22 mouse cellular contexts compared by ENCODE assay signal in the genomic region with DNA sequence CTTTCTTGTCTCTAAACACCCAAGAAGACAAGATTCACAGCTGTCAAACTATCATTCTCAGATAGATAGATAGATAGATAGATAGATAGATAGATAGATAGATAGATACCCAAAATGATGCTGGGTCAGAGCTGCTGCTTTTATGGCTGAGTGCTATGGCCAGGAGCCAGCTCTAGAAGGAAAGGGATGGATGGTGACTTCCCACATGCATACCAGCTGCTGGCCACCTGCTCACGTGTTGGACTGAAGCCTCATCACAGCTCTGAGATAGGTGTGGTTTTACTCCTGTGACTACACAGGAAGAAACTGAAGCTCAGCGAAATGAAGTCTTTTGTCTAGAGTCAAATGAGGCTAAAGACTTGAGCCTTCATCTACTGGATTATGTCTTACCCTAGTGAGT.
DNase-seq lines count a peak whose midpoint lies in the region; ATAC-seq and TF ChIP-seq lines count a peak whose summit lies in the region.
"Had no signal": no experiment of that assay in that cellular context is flagged by ENCODE, and none has a peak within 500 bp of the region (broad histone marks: within the 10 kb centered on the region; RNA-seq: fewer than 3 reads in every experiment).

No protein-coding gene starts in this region.

- H3K9me3 ChIP-seq in hindbrain, postnatal 0 days (ENCODE audit: low read length): 0 out of 2 replicates have a peak, but pooled peaks cover 3% of the 10 kb centered on the region
- no peaks in the 10 kb centered on the region; the same call in 1 of the 2 replicates for H3K9me3 ChIP-seq in hindbrain, embryonic 12.5 days (replicated peaks)
- H3K9me3 ChIP-seq: embryonic facial prominence, embryonic 12.5 days; embryonic facial prominence, embryonic 15.5 days had no signal

- H3K4me2 ChIP-seq in hindbrain, postnatal 0 days (ENCODE audit: low read depth, low read length): no peak overlapping the region
- H3K4me2 ChIP-seq in hindbrain, embryonic 12.5 days (replicated peaks): no peak overlapping the region
- H3K4me2 ChIP-seq: embryonic facial prominence, embryonic 12.5 days; embryonic facial prominence, embryonic 15.5 days; heart, embryonic 11.5 days; hindbrain, embryonic 14.5 days had no signal

- H3K4me1 ChIP-seq in hindbrain, postnatal 0 days (ENCODE audit: insufficient read depth, low read length): no peaks in the 10 kb centered on the region
- no peaks in the 10 kb centered on the region for H3K4me1 ChIP-seq in hindbrain, embryonic 12.5 days
- H3K4me1 ChIP-seq: embryonic facial prominence, embryonic 12.5 days; embryonic facial prominence, embryonic 15.5 days; hindbrain, embryonic 10.5 days had no signal

- no peaks in the 10 kb centered on the region for H3K36me3 ChIP-seq in hindbrain, postnatal 0 days (ENCODE audit: insufficient read depth, low read length)
- H3K36me3 ChIP-seq in hindbrain, embryonic 12.5 days: no peaks in the 10 kb centered on the region
- H3K36me3 ChIP-seq: embryonic facial prominence, embryonic 12.5 days; embryonic facial prominence, embryonic 15.5 days; hindbrain, embryonic 10.5 days had no signal

- no peak for TF ChIP-seq CTCF in hindbrain, postnatal 0 days (IDR thresholded peaks at IDR 0.05; ENCODE audit: low read depth)

- no peaks in the 10 kb centered on the region for H3K27me3 ChIP-seq in hindbrain, postnatal 0 days (ENCODE audit: insufficient read depth, low read length)
- no peaks in the 10 kb centered on the region for H3K27me3 ChIP-seq in hindbrain, embryonic 12.5 days
- H3K27me3 ChIP-seq: embryonic facial prominence, embryonic 12.5 days; embryonic facial prominence, embryonic 15.5 days had no signal

- no peak overlapping the region for H3K9ac ChIP-seq in hindbrain, postnatal 0 days (replicated peaks; ENCODE audit: low read length)
- H3K9ac ChIP-seq in hindbrain, embryonic 12.5 days: no peak overlapping the region
- H3K9ac ChIP-seq: embryonic facial prominence, embryonic 12.5 days; embryonic facial prominence, embryonic 15.5 days; forebrain, postnatal 0 days; hindbrain, embryonic 14.5 days had no signal

- 78% methylated on average over 2 of the region's 2 CpGs for WGBS in hindbrain, postnatal 0 days
- WGBS in hindbrain, embryonic 12.5 days: 81% methylated on average over 2 of the region's 2 CpGs

- H3K27ac ChIP-seq in hindbrain, postnatal 0 days: no peak overlapping the region
- H3K27ac ChIP-seq in hindbrain, embryonic 12.5 days: no peak overlapping the region
- H3K27ac ChIP-seq: embryonic facial prominence, embryonic 12.5 days; embryonic facial prominence, embryonic 15.5 days; gastrocnemius, adult 2 months; hindbrain, embryonic 10.5 days; hindbrain, embryonic 14.5 days had no signal

- no peak overlapping the region for H3K4me3 ChIP-seq in hindbrain, postnatal 0 days (ENCODE audit: low read length)
- no peak overlapping the region for H3K4me3 ChIP-seq in hindbrain, embryonic 12.5 days
- H3K4me3 ChIP-seq: embryonic facial prominence, embryonic 12.5 days; embryonic facial prominence, embryonic 15.5 days; gastrocnemius, adult 2 months; hindbrain, embryonic 10.5 days had no signal

- DNase-seq in cerebellum, adult 9-11 months: peak; percentile 50
- no peak for DNase-seq in cerebellum, postnatal 4 days (ENCODE audit: low spot score in 2 of 2)
- peak; percentile 25 for DNase-seq in hindbrain, postnatal 0 days (ENCODE audit: low spot score)
- DNase-seq in cerebellum, postnatal 25 days: peak; percentile 32 to 58
- DNase-seq: adrenal gland, adult 2 months; adrenal gland, postnatal 14 days; forebrain, postnatal 0 days; gastrocnemius, adult 2 months; gastrocnemius, postnatal 14 days; heart, adult 11 months; heart, postnatal 36 days; kidney, adult 2 months had no signal

- no peak for ATAC-seq in hindbrain, postnatal 0 days
- ATAC-seq in hindbrain, embryonic 12.5 days (ENCODE audit: low FRiP score): no peak
- no peak for ATAC-seq in monocyte, adult 5-6 weeks (replicated peaks; ENCODE audit: insufficient number of reproducible peaks, low FRiP score, low TSS enrichment, poor library complexity, severe bottlenecking)
- ATAC-seq: CD4-positive, CD25-positive, alpha-beta regulatory T cell, adult 4 months; forebrain, embryonic 14.5 days; forebrain, postnatal 0 days; intestine, postnatal 0 days had no signal

Comparison
In these comparisons a context has a peak if more than half of its experiments do, and no peak if none do; other contexts are left out.
1. DNase-seq: peak in cerebellum, adult 9-11 months (single experiment), hindbrain, postnatal 0 days (single experiment) and cerebellum, postnatal 25 days (2 of 2); none in cerebellum, postnatal 4 days (0 of 2).